Mouse (Mus musculus) layer of hippocampus, adult 9-10 months (tissue): ENCODE results near the gene Arhgef15.

Source experiments
- DNase-seq: peaks from one replicate; pipeline ENCODE4 v3.0.0; 2022; ENCODE audit warnings: low spot score

Arhgef15 gene

GRCm38 (mm10) chr11:68914566-68914965 lies 42.7 kb downstream of the Arhgef15 start:
- no peak for DNase-seq

- DNase-seq, result no peak
These were observed 45.6 kb downstream of the Arhgef15 start for GRCm38 (mm10) chr11:68911531-68912177.

- no peak for DNase-seq
These were observed 48.3 kb downstream of the Arhgef15 start for GRCm38 (mm10) chr11:68908846-68909503.

GRCm38 (mm10) chr11:68907251-68907650 lies 50.0 kb downstream of the Arhgef15 start:
- DNase-seq, result no peak

GRCm38 (mm10) chr11:68906461-68906790 lies 50.9 kb downstream of the Arhgef15 start:
- no peak for DNase-seq

- no peak for DNase-seq
These were observed 51.4 kb downstream of the Arhgef15 start for GRCm38 (mm10) chr11:68905665-68906460.

GRCm38 (mm10) chr11:68905138-68905531 lies 52.1 kb downstream of the Arhgef15 start:
- DNase-seq, result no peak

- peak; percentile 78 for DNase-seq
These were observed 52.7 kb downstream of the Arhgef15 start for GRCm38 (mm10) chr11:68904375-68905137.

- no peak for DNase-seq
These were observed 53.5 kb downstream of the Arhgef15 start for GRCm38 (mm10) chr11:68903775-68904174.

GRCm38 (mm10) chr11:68902823-68903222 lies 54.5 kb downstream of the Arhgef15 start:
- DNase-seq, result no peak

- no peak for DNase-seq
These were observed 54.9 kb downstream of the Arhgef15 start for GRCm38 (mm10) chr11:68902367-68902766.

GRCm38 (mm10) chr11:68902047-68902364 lies 55.3 kb downstream of the Arhgef15 start:
- DNase-seq, result no peak

GRCm38 (mm10) chr11:68901351-68902046 lies 55.8 kb downstream of the Arhgef15 start, which contains the start of gene Rpl26:
Gene Rpl26 (plus strand): TSS chr11:68901583.
- peak; percentile 99 for DNase-seq

- DNase-seq, result no peak
These were observed 56.5 kb downstream of the Arhgef15 start for GRCm38 (mm10) chr11:68900519-68901350.

- DNase-seq, result no peak
These were observed 57.5 kb downstream of the Arhgef15 start for GRCm38 (mm10) chr11:68899815-68900214.

GRCm38 (mm10) chr11:68898790-68899189 lies 58.5 kb downstream of the Arhgef15 start:
- no peak for DNase-seq

GRCm38 (mm10) chr11:68897838-68898237 lies 59.4 kb downstream of the Arhgef15 start:
- DNase-seq, result no peak

- DNase-seq, result no peak
These were observed 60.2 kb downstream of the Arhgef15 start for GRCm38 (mm10) chr11:68897120-68897519.

GRCm38 (mm10) chr11:68896247-68896646 lies 61.0 kb downstream of the Arhgef15 start:
- no peak for DNase-seq

- DNase-seq, result no peak
These were observed 63.3 kb downstream of the Arhgef15 start for GRCm38 (mm10) chr11:68893911-68894464.
